Comparison of ENCODE assay signal across 8 mouse cellular contexts in the genomic region with DNA sequence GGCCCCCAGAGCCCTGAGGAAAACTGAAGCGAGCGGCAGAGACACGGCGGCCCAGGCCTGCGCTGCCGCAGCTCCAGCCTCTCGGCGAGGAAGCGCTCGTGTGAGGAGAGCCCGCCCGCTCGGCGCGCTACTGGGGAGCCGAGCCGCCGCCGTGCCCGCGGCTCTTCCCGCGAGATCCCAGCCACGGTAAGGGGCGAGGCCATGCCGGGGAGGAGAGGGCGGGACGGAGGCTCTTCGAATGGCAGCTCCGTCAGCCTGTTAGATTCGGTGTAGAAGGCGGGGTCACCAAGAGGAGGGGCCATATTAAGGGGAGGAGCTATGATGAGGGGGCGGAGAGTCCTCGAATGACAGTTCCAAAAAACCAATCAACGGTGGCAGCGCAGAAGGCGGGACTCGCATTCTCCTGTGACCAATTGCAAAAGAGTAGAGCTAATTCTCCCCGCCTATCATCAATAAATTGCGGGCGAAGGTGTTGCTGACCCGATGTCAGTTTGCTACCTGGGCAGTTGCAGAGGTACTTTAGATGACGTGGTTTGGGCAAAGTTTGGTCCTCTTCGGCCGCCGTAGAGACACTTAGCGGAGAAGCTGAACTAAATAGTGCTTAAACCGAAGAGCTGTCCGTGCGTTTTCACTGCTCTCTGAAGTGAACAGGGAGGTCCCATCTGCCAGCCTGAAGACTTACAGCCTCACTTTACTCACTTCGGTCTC. TPM values are rescaled to one million over a fixed set of nuclear protein-coding genes. Genes with fewer than 3 reads are reported as not detected.
A peak's percentile ranks its signal among the peaks of the same experiment; 100 is the strongest.
DNase-seq lines count a peak whose midpoint lies in the region; ATAC-seq and TF ChIP-seq lines count a peak whose summit lies in the region.

A gene (minus strand): TSS at position 148 of the 708 bp plus-strand sequence.

- peaks cover 7% of the 10 kb centered on the region for H3K4me1 ChIP-seq in heart, embryonic 12.5 days (replicated peaks)
- H3K4me1 ChIP-seq in kidney, postnatal 0 days (replicated peaks; ENCODE audit: insufficient read depth, low read length), result no peaks in the 10 kb centered on the region
- H3K4me1 ChIP-seq in liver, embryonic 11.5 days (replicated peaks; ENCODE audit: control insufficient read depth, insufficient read depth, low read length), result peaks cover 5% of the 10 kb centered on the region
- peaks cover 8% of the 10 kb centered on the region; the same call in 1 of the 2 replicates for H3K4me1 ChIP-seq in stomach, embryonic 14.5 days (ENCODE audit: control insufficient read depth, insufficient read depth, low read length)

- DNase-seq in CD4-positive helper T cell, adult 2 months (ENCODE audit: low read depth, low spot score), result peak; percentile 98
- peak; percentile 96 for DNase-seq in brain, embryonic 18.5 days (ENCODE audit: low read depth, low spot score)
- DNase-seq in kidney, postnatal 0 days (ENCODE audit: low spot score), result peak; percentile 97
- DNase-seq in liver, embryonic 11.5 days (ENCODE audit: low spot score), result peak; percentile 96
- peak; percentile 100 for DNase-seq in naive thymus-derived CD4-positive, alpha-beta T cell, adult 2 months (ENCODE audit: low read depth)

- H3K36me3 ChIP-seq in heart, embryonic 12.5 days, result no peaks in the 10 kb centered on the region
- no peaks in the 10 kb centered on the region for H3K36me3 ChIP-seq in kidney, postnatal 0 days (ENCODE audit: insufficient read depth, low read length)
- H3K36me3 ChIP-seq in liver, embryonic 11.5 days (ENCODE audit: control insufficient read depth, insufficient read depth, low read length), result no peaks in the 10 kb centered on the region
- no peaks in the 10 kb centered on the region for H3K36me3 ChIP-seq in stomach, embryonic 14.5 days (ENCODE audit: control insufficient read depth, insufficient read depth, low read length)

- H3K9ac ChIP-seq in heart, embryonic 12.5 days, result peak within 1 kb of the TSS; percentile 93
- peak within 1 kb of the TSS; percentile 92 for H3K9ac ChIP-seq in kidney, postnatal 0 days (ENCODE audit: low read depth, low read length)
- peak within 1 kb of the TSS; percentile 87 for H3K9ac ChIP-seq in liver, embryonic 11.5 days (ENCODE audit: low read depth, low read length)
- peak within 1 kb of the TSS; percentile 72 for H3K9ac ChIP-seq in stomach, embryonic 14.5 days (replicated peaks; ENCODE audit: low read depth, low read length)

- peak; percentile 97 for ATAC-seq in erythroid progenitor cell, adult 5-6 weeks (replicated peaks; ENCODE audit: low FRiP score, poor library complexity, severe bottlenecking)
- ATAC-seq in heart, embryonic 12.5 days (ENCODE audit: insufficient number of reproducible peaks, low FRiP score), result peak; percentile 100
- ATAC-seq in kidney, postnatal 0 days (replicated peaks; ENCODE audit: low FRiP score, low read depth), result peak; percentile 99
- ATAC-seq in liver, embryonic 11.5 days (replicated peaks; ENCODE audit: low FRiP score), result peak; percentile 99
- ATAC-seq in stomach, embryonic 14.5 days (ENCODE audit: insufficient number of reproducible peaks, insufficient read depth, low FRiP score, low read depth), result peak; percentile 99

- peaks cover 4% of the 10 kb centered on the region; the same call in 1 of the 2 replicates for H3K27me3 ChIP-seq in heart, embryonic 12.5 days (replicated peaks)
- no peaks in the 10 kb centered on the region for H3K27me3 ChIP-seq in kidney, postnatal 0 days (ENCODE audit: insufficient read depth, low read length)
- H3K27me3 ChIP-seq in liver, embryonic 11.5 days (replicated peaks; ENCODE audit: control insufficient read depth, insufficient read depth, low read length), result no peaks in the 10 kb centered on the region
- H3K27me3 ChIP-seq in stomach, embryonic 14.5 days (ENCODE audit: control insufficient read depth, insufficient read depth, low read length), result no peaks in the 10 kb centered on the region

- no peak for TF ChIP-seq CTCF in kidney, postnatal 0 days (IDR thresholded peaks at IDR 0.05; ENCODE audit: low read depth)

- peak within 1 kb of the TSS; percentile 87 for H3K27ac ChIP-seq in heart, embryonic 12.5 days (ENCODE audit: poor library complexity, severe bottlenecking)
- H3K27ac ChIP-seq in kidney, postnatal 0 days, result peak within 1 kb of the TSS; percentile 89
- H3K27ac ChIP-seq in liver, embryonic 11.5 days (ENCODE audit: low read depth, low read length), result peak within 1 kb of the TSS; percentile 40
- H3K27ac ChIP-seq in stomach, embryonic 14.5 days (ENCODE audit: low read length), result peak within 1 kb of the TSS; percentile 93

- under 1% methylated on average over 51 of the region's 51 CpGs for WGBS in heart, embryonic 12.5 days
- under 1% methylated on average over 50 of the region's 51 CpGs for WGBS in kidney, postnatal 0 days
- under 1% methylated on average over 51 of the region's 51 CpGs for WGBS in liver, embryonic 11.5 days
- WGBS in stomach, embryonic 14.5 days, result under 1% methylated on average over 49 of the region's 51 CpGs

- H3K9me3 ChIP-seq in heart, embryonic 12.5 days (replicated peaks), result no peaks in the 10 kb centered on the region
- H3K9me3 ChIP-seq in kidney, postnatal 0 days (replicated peaks; ENCODE audit: low read length), result no peaks in the 10 kb centered on the region
- H3K9me3 ChIP-seq in liver, embryonic 11.5 days (ENCODE audit: control insufficient read depth, low read length), result no peaks in the 10 kb centered on the region
- H3K9me3 ChIP-seq in stomach, embryonic 14.5 days (ENCODE audit: control insufficient read depth, low read depth, low read length), result no peaks in the 10 kb centered on the region

- peak within 1 kb of the TSS; percentile 89 for H3K4me2 ChIP-seq in heart, embryonic 12.5 days
- H3K4me2 ChIP-seq in kidney, postnatal 0 days (ENCODE audit: low read length), result peak within 1 kb of the TSS; percentile 99
- H3K4me2 ChIP-seq in liver, embryonic 11.5 days, result peak within 1 kb of the TSS; percentile 98
- peak within 1 kb of the TSS; percentile 79 for H3K4me2 ChIP-seq in stomach, embryonic 14.5 days (replicated peaks; ENCODE audit: low read depth, low read length)

- peak within 1 kb of the TSS; percentile 90 for H3K4me3 ChIP-seq in heart, embryonic 12.5 days
- peak within 1 kb of the TSS; percentile 89 for H3K4me3 ChIP-seq in kidney, postnatal 0 days (replicated peaks; ENCODE audit: low read depth, low read length)
- H3K4me3 ChIP-seq in liver, embryonic 11.5 days (ENCODE audit: low read depth, low read length), result peak within 1 kb of the TSS; percentile 87
- H3K4me3 ChIP-seq in stomach, embryonic 14.5 days (ENCODE audit: low read depth, low read length), result peak within 1 kb of the TSS; percentile 87

RNA-seq across cellular contexts. Expression of the gene that starts here (rescaled TPM):
- 0.42 and 0.72 TPM in 2 replicates for total RNA-seq in erythroid progenitor cell, adult 5-6 weeks (2015; ENCODE audit: low replicate concordance)
- total RNA-seq in erythroid progenitor cell, adult 5-6 weeks (2017; ENCODE audit: low replicate concordance), result 0.08 and 2.1 TPM in 2 replicates
- polyA plus RNA-seq in heart, embryonic 12.5 days (2016; fragmentation: Nextera tagmentation; extraction: Ambion mirVana), result 14.9 and 16.8 TPM in 2 replicates
- 14.4 and 15.7 TPM in 2 replicates for polyA plus RNA-seq in kidney, postnatal 0 days (2015; fragmentation: Nextera tagmentation; extraction: Ambion mirVana)
- 13.5 and 13.6 TPM in 2 replicates for polyA plus RNA-seq in liver, embryonic 11.5 days (2014; fragmentation: Nextera tagmentation; extraction: Ambion mirVana)
- polyA plus RNA-seq in stomach, embryonic 14.5 days (2014; fragmentation: Nextera tagmentation; extraction: Ambion mirVana), result 26.5 and 27.6 TPM in 2 replicates

Comparison
In these comparisons a context has a peak if more than half of its experiments do, and no peak if none do; other contexts are left out.
1. Peak in every context shown above with its lines: DNase-seq, ATAC-seq, H3K4me3 ChIP-seq and H3K27ac ChIP-seq.
2. H3K27ac ChIP-seq: peak in every context shown above with its lines; median percentile 93 in stomach, embryonic 14.5 days; 89 in kidney, postnatal 0 days; 87 in heart, embryonic 12.5 days; 40 in liver, embryonic 11.5 days.